Comparison of ENCODE assay signal across 25 mouse cellular contexts in genomic region chr9:79975121-79975520, GRCm38 (mm10). TPM values are rescaled to one million over a fixed set of nuclear protein-coding genes. Genes with fewer than 3 reads are reported as not detected.
A peak's percentile ranks its signal among the peaks of the same experiment; 100 is the strongest.
DNase-seq lines count a peak whose midpoint lies in the region; ATAC-seq and TF ChIP-seq lines count a peak whose summit lies in the region.
"Had no signal": no experiment of that assay in that cellular context is flagged by ENCODE, and none has a peak within 500 bp of the region (broad histone marks: within the 10 kb centered on the region; RNA-seq: fewer than 3 reads in every experiment).

No protein-coding gene starts in this region.

- TF ChIP-seq EP300 in lung, postnatal 0 days (IDR thresholded peaks at IDR 0.05) = no peak
- TF ChIP-seq EP300 in stomach, postnatal 0 days (optimal IDR thresholded peaks at IDR 0.05) = no peak

- peak overlapping the region; percentile 68 for H3K4me2 ChIP-seq in heart, embryonic 13.5 days
- H3K4me2 ChIP-seq in lung, postnatal 0 days (replicated peaks; ENCODE audit: low read depth, low read length) = peak overlapping the region; percentile 6; the same call in 1 of the 2 replicates
- H3K4me2 ChIP-seq in stomach, postnatal 0 days (replicated peaks; ENCODE audit: low read depth) = peak overlapping the region; percentile 60
- H3K4me2 ChIP-seq: forebrain, embryonic 13.5 days; hindbrain, embryonic 13.5 days; liver, embryonic 15.5 days; midbrain, embryonic 13.5 days had no signal

- H3K9me3 ChIP-seq in heart, embryonic 13.5 days = no peaks in the 10 kb centered on the region
- H3K9me3 ChIP-seq in lung, postnatal 0 days (ENCODE audit: low read length) = no peaks in the 10 kb centered on the region
- H3K9me3 ChIP-seq in stomach, postnatal 0 days (ENCODE audit: control insufficient read depth, low read length) = no peaks in the 10 kb centered on the region
- H3K9me3 ChIP-seq: forebrain, embryonic 13.5 days; hindbrain, embryonic 13.5 days; limb, embryonic 10.5 days; liver, embryonic 15.5 days; megakaryocyte, embryonic 14.5 days; midbrain, embryonic 13.5 days had no signal

- peak overlapping the region; percentile 97 for H3K27ac ChIP-seq in gastrocnemius, adult 2 months
- peak overlapping the region; percentile 29 for H3K27ac ChIP-seq in heart, embryonic 13.5 days (replicated peaks)
- no peak overlapping the region for H3K27ac ChIP-seq in lung, postnatal 0 days (ENCODE audit: low read length)
- peak overlapping the region; percentile 24; the same call in 1 of the 2 replicates for H3K27ac ChIP-seq in stomach, postnatal 0 days (replicated peaks)
- H3K27ac ChIP-seq: forebrain, embryonic 13.5 days; hindbrain, embryonic 13.5 days; layer of hippocampus, adult 2 months; limb, embryonic 10.5 days; liver, embryonic 15.5 days; midbrain, embryonic 13.5 days had no signal

- no peaks in the 10 kb centered on the region for H3K27me3 ChIP-seq in heart, embryonic 13.5 days (replicated peaks)
- no peaks in the 10 kb centered on the region for H3K27me3 ChIP-seq in lung, postnatal 0 days (replicated peaks; ENCODE audit: insufficient read depth, low read length)
- no peaks in the 10 kb centered on the region for H3K27me3 ChIP-seq in stomach, postnatal 0 days (ENCODE audit: control insufficient read depth, insufficient read depth, low read length)
- H3K27me3 ChIP-seq: forebrain, embryonic 13.5 days; hindbrain, embryonic 13.5 days; midbrain, embryonic 13.5 days had no signal

- peak overlapping the region; percentile 55 for H3K9ac ChIP-seq in heart, embryonic 13.5 days
- no peak overlapping the region for H3K9ac ChIP-seq in lung, postnatal 0 days (replicated peaks; ENCODE audit: low read depth)
- H3K9ac ChIP-seq in stomach, postnatal 0 days (ENCODE audit: low read length) = 0 out of 2 replicates have a peak overlapping the region, but pooled peaks have one; percentile 8
- H3K9ac ChIP-seq: forebrain, embryonic 13.5 days; hindbrain, embryonic 13.5 days; liver, embryonic 15.5 days; midbrain, embryonic 13.5 days had no signal

- peak overlapping the region; percentile 84 for H3K4me3 ChIP-seq in gastrocnemius, adult 2 months
- H3K4me3 ChIP-seq in heart, embryonic 13.5 days = peak overlapping the region; percentile 61
- no peak overlapping the region for H3K4me3 ChIP-seq in lung, postnatal 0 days (ENCODE audit: low read depth, low read length)
- H3K4me3 ChIP-seq in stomach, postnatal 0 days (ENCODE audit: low read depth, low read length) = peak overlapping the region; percentile 45
- H3K4me3 ChIP-seq: forebrain, embryonic 13.5 days; hindbrain, embryonic 13.5 days; layer of hippocampus, adult 2 months; limb, embryonic 10.5 days; liver, embryonic 15.5 days; megakaryocyte, embryonic 14.5 days; midbrain, embryonic 13.5 days had no signal

- intact Hi-C loops in gastrocnemius, adult 2 months (cut with DNase I) = loop anchor here (5.0 kb wide), 3 partner anchors 53 to 93 kb away; partner anchors contain the start of gene Senp6
- intact Hi-C loops in gastrocnemius, postnatal 36 days (cut with DNase I) = loop anchor here (10.0 kb wide), 1 partner anchor 90 kb away; no protein-coding TSS in a partner anchor
- intact Hi-C loops in heart, postnatal 14 days (cut with DNase I) = loop anchor here (5.0 kb wide), 1 partner anchor 58 kb away; no protein-coding TSS in a partner anchor

- peaks cover 67% of the 10 kb centered on the region for H3K4me1 ChIP-seq in heart, embryonic 13.5 days
- H3K4me1 ChIP-seq in lung, postnatal 0 days (ENCODE audit: insufficient read depth, low read depth, low read length) = peaks cover 14% of the 10 kb centered on the region; the same call in 1 of the 2 replicates
- H3K4me1 ChIP-seq in stomach, postnatal 0 days (replicated peaks; ENCODE audit: control insufficient read depth, insufficient read depth) = no peaks in the 10 kb centered on the region
- H3K4me1 ChIP-seq: liver, embryonic 15.5 days had no signal

- ATAC-seq in heart, embryonic 13.5 days (ENCODE audit: extremely low read depth, insufficient number of reproducible peaks, low FRiP score, low TSS enrichment) = no peak
- no peak for ATAC-seq in lung, postnatal 0 days
- no peak for ATAC-seq in stomach, postnatal 0 days (ENCODE audit: low FRiP score, low TSS enrichment)
- ATAC-seq: forebrain, embryonic 13.5 days; inflammation-experienced regulatory T-cells, adult 6 months; midbrain, embryonic 13.5 days had no signal

- no peaks in the 10 kb centered on the region for H3K36me3 ChIP-seq in heart, embryonic 13.5 days
- no peaks in the 10 kb centered on the region for H3K36me3 ChIP-seq in lung, postnatal 0 days (ENCODE audit: insufficient read depth, low read length)
- no peaks in the 10 kb centered on the region for H3K36me3 ChIP-seq in stomach, postnatal 0 days (ENCODE audit: control insufficient read depth, insufficient read depth, low read length)
- H3K36me3 ChIP-seq: hindbrain, embryonic 13.5 days; limb, embryonic 10.5 days; liver, embryonic 15.5 days; midbrain, embryonic 13.5 days had no signal

- no peak for TF ChIP-seq CTCF in gastrocnemius, adult 2 months (IDR thresholded peaks at IDR 0.05)
- no peak for TF ChIP-seq CTCF in lung, postnatal 0 days (IDR thresholded peaks at IDR 0.05)
- TF ChIP-seq CTCF in stomach, postnatal 0 days (IDR thresholded peaks at IDR 0.05; ENCODE audit: low read depth) = no peak

- DNase-seq in gastrocnemius, adult 2 months = no peak
- no peak for DNase-seq in gastrocnemius, postnatal 36 days
- no peak for DNase-seq in heart, postnatal 14 days
- DNase-seq in lung, postnatal 0 days (ENCODE audit: low spot score) = no peak
- DNase-seq in lung, adult 18-20 months = no peak
- no peak for DNase-seq in stomach, postnatal 0 days (ENCODE audit: low spot score)
- no peak for DNase-seq in cerebellum, postnatal 25 days
- DNase-seq: cerebellum, adult 2 months; cerebellum, postnatal 36 days; kidney, adult 9 months; kidney, postnatal 25 days; liver; right cerebral cortex, postnatal 14 days; thymus, adult 18-20 months; thymus, postnatal 36 days had no signal

- WGBS in heart, embryonic 13.5 days = 55% methylated on average over 5 of the region's 5 CpGs
- WGBS in lung, postnatal 0 days = 37% methylated on average over 5 of the region's 5 CpGs
- 67% methylated on average over 5 of the region's 5 CpGs for WGBS in stomach, postnatal 0 days

RNA-seq across cellular contexts. Expression of gene Filip1, which starts 37.5 kb away (rescaled TPM):
- total RNA-seq in gastrocnemius, adult 2 months (2021) = 100 to 1,000 TPM in 1 of 2 experiments, 10 to 100 TPM in 1; 93.6 to 119 TPM
- 100 to 1,000 TPM in 1 of 2 experiments, 10 to 100 TPM in 1; 78.1 to 103 TPM for total RNA-seq in gastrocnemius, postnatal 36 days (2021)
- 24.5 and 27.3 TPM in 2 replicates for polyA plus RNA-seq in heart, embryonic 13.5 days (2015; fragmentation: Nextera tagmentation; extraction: Ambion mirVana)
- 100 to 1,000 TPM; 117 to 120 TPM for total RNA-seq in heart, postnatal 14 days (2021)
- polyA plus RNA-seq in lung, postnatal 0 days (2015; fragmentation: Nextera tagmentation; extraction: Ambion mirVana) = 10.1 and 12.2 TPM in 2 replicates
- 7.4 and 9.6 TPM in 2 replicates for polyA plus RNA-seq in stomach, postnatal 0 days (2015; fragmentation: Nextera tagmentation; extraction: Ambion mirVana)
- total RNA-seq: monocyte, adult 5-6 weeks had no signal

Comparison
In these comparisons a context has a peak if more than half of its experiments do, and no peak if none do; other contexts are left out.
1. H3K4me2 ChIP-seq: peak in every context shown above with its lines; median percentile 68 in heart, embryonic 13.5 days; 60 in stomach, postnatal 0 days; 6 in lung, postnatal 0 days.